Mouse (Mus musculus) left cerebral cortex, adult 2 months (tissue): Measurements from ENCODE around the gene Cyp1b1. TPM values are rescaled to one million over a fixed set of nuclear protein-coding genes. Genes with fewer than 3 reads are reported as not detected.
A peak's percentile ranks its signal among the peaks of the same experiment; 100 is the strongest.

Experiments used
- DNase-seq, 2 experiments: peaks; one replicate each; pipeline ENCODE4 v3.0.0; 2021 to 2022; ENCODE audit warnings: low spot score in 2 of 2, mixed read lengths in 1 of 2; ENCODE audit errors: extremely low spot score in 1 of 2
- H3K27ac ChIP-seq: fragments of 200-600 bp; 2 replicates; pipeline ENCODE4 v1.8.1; 2022
- H3K4me3 ChIP-seq: fragments of 200-600 bp; 2 replicates; pipeline ENCODE4 v1.8.1; 2022
- CTCF ChIP-seq: fragments of 200-600 bp; IDR thresholded peaks from 2 replicates; pipeline ENCODE4 v1.8.1; 2022; ENCODE audit warnings: antibody characterized with exemption, mild to moderate bottlenecking, moderate library complexity
- intact Hi-C: fragments of 180-260 bp; cut with DNase I; formaldehyde crosslinking; loops from one replicate; pipeline ENCODE4 v1.15.1; 2025
- total RNA-seq, 2 experiments: library from RNA; stranded (reverse); gene quantifications; 2 replicates each; pipeline ENCODE4 v1.2.3; 2021

The Cyp1b1 gene
- total RNA-seq, 2 experiments from 2014 or later = 3.6 to 4.1 TPM

DNA sequence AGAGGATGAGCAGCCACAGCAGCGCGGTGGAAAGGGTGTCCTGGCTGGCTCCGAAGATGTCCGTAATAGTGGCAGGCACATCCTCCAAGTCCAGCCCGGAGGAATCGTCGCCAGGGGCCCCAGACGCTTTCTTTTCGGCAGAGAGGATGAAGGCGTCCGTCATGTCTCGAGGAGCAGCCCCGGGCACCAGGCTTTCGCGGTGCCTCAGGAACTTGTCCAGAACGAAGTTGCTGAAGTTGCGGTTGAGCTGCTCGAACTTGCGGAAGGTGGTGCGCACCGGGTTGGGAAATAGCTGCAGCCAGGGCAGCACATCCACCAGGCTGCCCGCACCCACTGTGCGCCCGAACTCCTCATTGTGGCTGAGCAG lies 1.6 kb downstream of the Cyp1b1 start:
- no peak for TF ChIP-seq CTCF
- H3K27ac ChIP-seq = no peak overlapping the region
- H3K4me3 ChIP-seq = peak overlapping the region; percentile 38
- peak in 1 of 2 experiments; percentile 8 for DNase-seq
- intact Hi-C loops = no loop called here

DNA sequence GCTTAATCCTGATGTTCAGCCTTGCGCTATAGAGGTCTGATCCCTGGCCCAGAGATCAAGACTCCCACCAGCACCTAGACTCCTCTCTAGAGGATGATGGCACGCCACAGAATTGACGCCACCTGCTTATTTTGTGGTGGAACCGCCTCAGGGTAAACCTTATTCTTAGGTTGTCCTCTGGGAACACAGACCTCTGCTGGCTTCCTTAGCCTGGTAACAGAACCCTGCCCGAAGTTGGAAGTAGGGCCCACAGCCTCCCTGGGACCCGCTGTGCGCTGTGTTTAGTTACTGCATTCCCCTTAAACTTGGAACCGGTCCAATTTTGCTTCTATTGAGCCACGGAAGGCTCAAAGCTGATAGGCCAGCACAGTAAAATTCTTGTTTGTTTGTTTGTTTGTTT lies 2.3 kb downstream of the Cyp1b1 start:
- no peak for TF ChIP-seq CTCF
- no peak overlapping the region for H3K27ac ChIP-seq
- DNase-seq = no peak
- no peak overlapping the region for H3K4me3 ChIP-seq
- intact Hi-C loops = no loop called here

DNA sequence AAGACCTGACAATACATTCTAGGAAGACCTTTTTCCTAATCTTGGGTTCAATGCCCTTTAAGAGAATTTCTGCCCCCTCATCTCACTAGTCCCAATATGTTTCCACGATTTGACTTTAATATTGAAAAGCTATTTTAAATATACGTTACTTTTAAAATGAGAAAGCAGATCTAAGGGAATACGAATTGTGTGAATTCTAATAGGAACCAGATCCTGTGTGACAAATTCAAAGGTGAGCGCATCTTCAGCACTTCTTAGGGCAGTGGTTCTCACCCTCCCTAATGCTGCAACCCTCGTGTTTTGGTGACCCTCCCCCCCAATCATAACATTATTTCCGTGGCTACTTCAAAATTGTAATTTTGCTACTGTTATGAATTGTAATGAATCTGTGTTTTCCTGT lies 2.9 kb downstream of the Cyp1b1 start:
- no peak for DNase-seq
- intact Hi-C loops = no loop called here
- TF ChIP-seq CTCF = no peak
- no peak overlapping the region for H3K27ac ChIP-seq
- H3K4me3 ChIP-seq = no peak overlapping the region

DNA sequence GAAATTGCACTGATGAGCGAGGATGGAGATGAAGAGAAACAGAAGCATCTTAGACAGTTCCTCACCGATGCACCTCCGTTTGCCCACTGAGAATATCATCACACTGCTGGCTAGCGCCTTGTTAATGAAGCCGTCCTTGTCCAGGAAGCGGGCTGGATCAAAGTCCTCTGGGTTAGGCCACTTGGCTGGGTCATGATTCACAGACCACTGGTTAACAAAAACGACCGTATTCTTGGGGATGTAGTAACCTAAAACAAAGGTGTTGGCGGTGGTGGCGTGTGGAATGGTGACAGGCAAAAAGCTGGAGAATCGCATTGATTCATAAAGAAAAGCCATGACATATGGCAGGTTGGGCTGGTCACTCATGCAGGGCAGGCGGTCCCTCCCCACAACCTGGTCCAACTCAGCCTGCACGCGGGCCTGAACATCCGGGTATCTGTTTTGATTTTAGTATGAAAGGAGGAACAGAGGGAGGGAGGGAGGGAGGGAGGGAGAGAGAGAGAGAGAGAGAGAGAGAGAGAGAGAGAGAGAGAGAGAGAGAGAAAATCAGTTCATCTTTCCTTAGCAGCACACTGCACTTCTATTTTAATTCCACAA lies 4.5 kb downstream of the Cyp1b1 start:
- Histone ChIP-seq H3K4me3 (no peak overlapping the region), H3K27ac (no peak overlapping the region)
- no peak for TF ChIP-seq CTCF
- intact Hi-C loops = no loop called here
- DNase-seq = no peak

DNA sequence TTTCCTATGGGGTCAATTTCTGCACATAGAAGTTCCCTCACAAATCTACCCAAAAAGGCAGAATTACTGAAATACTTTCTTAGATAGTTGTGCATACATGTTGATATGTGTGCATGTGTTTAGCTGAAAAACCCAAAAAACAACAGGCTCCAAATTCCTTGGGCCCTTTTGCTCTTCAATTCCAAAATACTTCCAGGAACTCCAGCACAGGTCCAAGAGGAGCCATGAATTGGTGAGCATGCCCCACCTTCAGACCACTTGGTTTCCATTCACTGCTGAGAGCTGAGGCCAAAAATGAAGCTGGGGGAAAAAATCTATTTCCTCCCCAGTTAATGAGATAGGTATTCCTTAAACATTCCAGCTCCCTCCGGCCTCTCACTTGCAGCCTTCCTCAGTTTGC lies 5.1 kb downstream of the Cyp1b1 start:
- TF ChIP-seq CTCF = no peak
- no peak overlapping the region for H3K4me3 ChIP-seq
- no peak for DNase-seq
- intact Hi-C loops = loop anchor here (10.0 kb wide), 2 partner anchors 295 to 475 kb away; no protein-coding TSS in a partner anchor
- no peak overlapping the region for H3K27ac ChIP-seq

DNA sequence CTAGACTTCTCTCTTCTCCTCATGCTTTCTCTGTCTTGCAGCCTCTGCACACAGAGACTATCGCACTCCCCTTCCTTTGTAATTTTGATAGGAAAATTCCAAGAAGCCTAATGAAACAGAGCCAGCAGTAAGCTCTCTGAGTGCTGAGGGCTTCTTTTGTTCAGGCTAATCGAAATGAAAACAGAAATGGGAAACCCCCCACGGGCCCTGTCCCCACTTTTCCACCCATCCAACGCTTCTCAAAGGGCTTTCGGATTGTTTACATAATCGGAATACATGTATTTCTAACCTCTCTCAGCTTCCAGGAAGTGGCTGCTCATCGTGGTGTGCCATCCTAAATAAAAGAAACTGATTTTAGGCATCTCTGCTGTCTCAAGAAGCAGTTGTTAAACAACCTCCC lies 6.7 kb downstream of the Cyp1b1 start:
- H3K27ac ChIP-seq = no peak overlapping the region
- TF ChIP-seq CTCF = no peak
- no peak for DNase-seq
- H3K4me3 ChIP-seq = no peak overlapping the region
- intact Hi-C loops = loop anchor here (10.0 kb wide), 2 partner anchors 297 to 477 kb away; no protein-coding TSS in a partner anchor

DNA sequence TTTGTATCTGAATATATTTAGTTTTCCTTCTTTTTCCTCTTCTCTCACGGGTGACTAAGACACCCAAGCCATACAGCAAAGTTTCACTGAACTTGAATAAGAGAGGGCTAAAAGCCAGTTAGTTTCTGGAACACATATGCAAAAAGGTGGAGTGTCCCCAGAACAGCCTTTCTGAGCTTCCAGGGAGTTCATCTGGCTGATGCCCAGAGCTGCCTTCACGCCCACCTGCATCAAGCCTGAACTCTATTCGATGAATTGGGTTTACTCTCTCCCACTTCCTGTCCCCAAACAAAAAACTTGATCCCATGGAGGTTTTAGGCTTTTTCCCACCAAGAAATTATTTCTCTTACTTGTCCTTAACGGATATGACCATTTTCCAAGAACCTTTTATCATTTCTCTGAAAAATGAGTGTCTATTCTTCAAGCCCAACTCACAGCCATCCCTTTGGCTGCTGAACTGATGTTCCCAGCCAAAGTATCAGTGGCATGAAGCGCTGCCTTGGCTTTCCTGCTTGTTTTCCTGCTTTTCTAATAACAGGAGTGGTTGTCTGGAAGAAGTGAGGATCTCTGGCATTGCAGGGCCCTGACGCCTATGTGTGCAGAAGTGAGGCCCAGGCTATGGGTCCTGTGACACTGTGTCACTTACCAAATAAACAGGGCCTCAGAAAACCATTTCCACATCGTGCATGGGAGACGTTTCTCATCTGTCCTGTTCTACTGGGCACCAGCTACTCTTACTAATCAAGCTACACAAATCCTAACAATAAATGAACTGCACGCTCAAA lies 9.0 kb downstream of the Cyp1b1 start:
- intact Hi-C loops = loop anchor here (10.0 kb wide), 2 partner anchors 299 to 479 kb away; no protein-coding TSS in a partner anchor
- Histone ChIP-seq H3K27ac (no peak overlapping the region), H3K4me3 (no peak overlapping the region)
- no peak for DNase-seq
- no peak for TF ChIP-seq CTCF

DNA sequence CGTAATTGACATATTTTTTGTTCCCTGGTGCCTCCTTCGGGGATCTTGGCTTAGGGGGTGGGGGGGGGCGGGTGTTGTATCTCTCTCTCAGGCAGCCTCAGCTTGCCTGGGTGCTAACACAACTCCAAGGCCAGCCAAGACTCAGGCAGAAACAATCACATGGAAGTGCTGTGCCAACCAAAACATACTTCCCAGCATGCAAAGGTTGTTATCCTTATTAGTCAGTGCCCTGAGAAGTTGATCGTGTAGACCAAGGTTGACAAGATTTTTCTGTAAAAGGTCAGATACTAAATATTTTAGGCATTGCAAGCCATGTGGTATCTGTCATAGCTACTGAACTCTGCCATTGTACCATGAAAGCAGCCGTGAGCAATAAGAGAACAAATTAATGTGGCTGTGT lies 14.0 kb downstream of the Cyp1b1 start:
- no peak overlapping the region for H3K4me3 ChIP-seq
- DNase-seq = no peak
- H3K27ac ChIP-seq = no peak overlapping the region
- TF ChIP-seq CTCF = no peak
- intact Hi-C loops = loop anchor here (10.0 kb wide), 2 partner anchors 304 to 484 kb away; no protein-coding TSS in a partner anchor

DNA sequence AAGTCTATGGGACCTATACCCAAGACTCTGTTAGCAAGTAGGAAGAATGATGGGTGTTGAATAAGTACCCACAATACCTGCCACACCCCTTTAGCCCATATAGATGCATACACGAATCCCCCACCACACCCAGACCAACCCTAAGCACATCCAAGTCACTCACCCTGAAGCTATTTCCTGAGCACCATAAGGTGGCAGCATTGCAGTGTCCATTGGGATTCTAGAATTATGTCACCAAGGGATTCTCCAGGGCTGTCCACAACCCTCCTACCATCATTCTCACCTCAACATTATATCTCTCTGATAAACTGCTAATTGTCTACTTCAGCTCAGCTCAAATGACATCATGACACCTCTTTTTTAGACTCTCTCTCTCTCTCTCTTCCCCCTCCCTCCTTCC lies 15.7 kb downstream of the Cyp1b1 start:
- no peak overlapping the region for H3K27ac ChIP-seq
- H3K4me3 ChIP-seq = no peak overlapping the region
- intact Hi-C loops = loop anchor here (1.0 kb wide), 1 partner anchor 141 kb away; no protein-coding TSS in a partner anchor
- peak; percentile 71 for TF ChIP-seq CTCF
- peak in 1 of 2 experiments; percentile 10 for DNase-seq

DNA sequence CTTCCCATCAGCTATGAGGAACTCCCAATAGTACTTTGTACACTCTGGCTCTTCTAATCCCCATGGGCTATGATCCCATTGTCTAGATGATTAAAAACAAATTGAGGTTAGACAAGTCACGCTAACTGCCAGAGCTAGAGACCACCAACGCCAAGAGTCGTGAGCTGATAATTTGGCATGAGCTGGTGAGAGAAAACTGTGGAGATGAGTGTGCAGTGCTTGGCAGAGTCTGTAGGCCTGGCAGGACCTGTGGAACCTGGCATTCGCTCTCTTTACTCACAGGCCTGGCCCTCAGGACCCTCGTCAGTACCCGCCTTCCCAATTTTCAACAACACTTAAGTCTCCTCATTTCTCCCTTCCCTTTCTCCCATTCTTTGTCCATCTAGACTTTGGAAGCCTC lies 19.3 kb downstream of the Cyp1b1 start:
- intact Hi-C loops = no loop called here
- H3K27ac ChIP-seq = no peak overlapping the region
- DNase-seq = no peak
- TF ChIP-seq CTCF = no peak
- H3K4me3 ChIP-seq = no peak overlapping the region

DNA sequence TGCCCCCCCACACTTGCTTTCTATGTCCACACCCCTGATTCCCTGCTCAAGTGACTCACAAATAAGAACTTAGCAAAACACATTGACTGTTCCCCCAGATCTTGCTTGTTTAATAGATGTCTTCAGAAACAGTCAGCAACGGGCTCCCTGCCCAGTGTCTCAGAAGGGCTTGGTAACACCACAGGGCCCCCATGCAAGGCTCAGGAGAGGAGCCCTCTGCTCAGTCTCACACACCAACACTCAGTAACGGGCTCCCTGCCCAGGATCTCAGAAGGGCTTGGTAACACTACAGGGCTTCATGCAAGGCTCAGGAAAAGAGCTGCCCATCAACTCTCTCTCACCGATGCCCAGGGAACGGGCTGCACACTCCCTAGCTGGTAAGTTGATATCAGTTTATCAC lies 19.8 kb downstream of the Cyp1b1 start:
- no peak for TF ChIP-seq CTCF
- no peak overlapping the region for H3K4me3 ChIP-seq
- intact Hi-C loops = no loop called here
- no peak overlapping the region for H3K27ac ChIP-seq
- no peak for DNase-seq

DNA sequence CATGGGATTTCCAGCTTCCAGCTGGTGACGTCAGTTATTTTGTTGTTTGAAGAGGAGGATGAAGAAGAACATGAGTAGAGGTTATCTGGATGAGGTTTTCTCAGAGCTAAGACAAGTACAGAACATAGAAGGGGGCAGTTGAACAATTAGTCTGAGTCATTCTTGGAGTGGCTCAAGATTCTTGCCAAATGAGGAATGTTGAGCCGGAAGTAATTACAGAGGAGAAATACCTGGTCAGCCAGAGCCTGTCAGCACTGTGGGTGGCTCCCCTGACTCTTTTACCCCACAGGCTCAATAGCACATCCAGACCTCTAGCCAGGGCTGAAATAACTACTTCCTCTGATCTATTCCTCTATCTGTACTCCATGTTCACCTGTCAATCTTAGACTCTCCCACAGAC lies 44.0 kb downstream of the Cyp1b1 start:
- DNase-seq = no peak

DNA sequence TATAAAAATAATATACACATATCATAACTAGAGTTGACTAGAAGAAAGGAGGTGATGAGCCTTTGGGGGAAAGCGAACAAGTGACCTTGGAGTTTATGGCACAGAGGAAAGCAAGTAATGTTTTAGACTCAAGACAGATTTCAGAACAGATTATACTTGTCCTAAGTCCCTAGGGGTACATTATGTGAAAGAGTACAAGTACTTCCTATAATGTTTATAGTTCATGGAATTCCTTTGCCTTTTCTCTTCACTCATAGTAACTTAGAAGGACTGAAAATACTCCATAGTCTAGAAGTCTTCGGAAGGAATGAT lies 50.8 kb downstream of the Cyp1b1 start:
- no peak overlapping the region for H3K4me3 ChIP-seq
- intact Hi-C loops = loop anchor here (10.0 kb wide), 2 partner anchors 341 to 531 kb away; no protein-coding TSS in a partner anchor
- no peak overlapping the region for H3K27ac ChIP-seq
- DNase-seq = no peak
- no peak for TF ChIP-seq CTCF

More for the DNA sequence above, 44.0 kb downstream of the Cyp1b1 start:
- H3K4me3 ChIP-seq = no peak overlapping the region
- no peak overlapping the region for H3K27ac ChIP-seq
- intact Hi-C loops = no loop called here
- no peak for TF ChIP-seq CTCF
